Mouse (Mus musculus) small intestine, adult 2 months (tissue): ENCODE data around the gene Lrrfip1.

Experiments used
- CTCF ChIP-seq: fragments of 200-500 bp; IDR thresholded peaks from 2 replicates; pipeline ENCODE4 v1.5.1; 2012; ENCODE audit warnings: low read depth, mild to moderate bottlenecking, control low read depth, inconsistent platforms, low read length, moderate library complexity, mixed read lengths; ENCODE audit not compliant: insufficient replicate concordance, insufficient read length; ENCODE audit errors: extremely low read depth
- POLR2A ChIP-seq: fragments of 200-500 bp; IDR thresholded peaks from 2 replicates; pipeline ENCODE4 v1.6.1; 2012; ENCODE audit warnings: low read depth, mild to moderate bottlenecking, control low read depth, inconsistent platforms, low read length, moderate library complexity

DNA sequence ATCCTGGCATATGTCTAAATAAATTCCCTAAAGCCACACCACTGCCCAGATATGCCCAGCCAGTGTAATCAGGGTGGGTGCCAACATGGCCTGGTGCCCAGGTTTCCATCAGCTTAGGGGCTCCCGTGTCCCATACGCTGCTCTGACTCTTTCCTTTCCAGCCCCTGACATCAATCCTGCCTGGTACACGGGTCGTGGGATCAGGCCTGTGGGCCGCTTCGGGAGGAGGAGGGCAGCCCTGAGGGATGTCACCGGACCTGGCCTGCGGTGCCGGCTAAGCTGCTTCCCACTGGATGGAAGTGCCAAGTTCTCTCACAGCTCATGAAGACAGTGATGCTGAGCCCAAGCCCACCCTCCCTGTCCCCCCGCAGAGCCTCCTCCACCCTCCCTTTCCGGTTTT, 44.8 kb upstream of the Lrrfip1 start:
- TF ChIP-seq CTCF (no peak), POLR2A (no peak)
